Mouse (Mus musculus) E14TG2a.4 (cell line): ENCODE results near the gene 1700008O03Rik.

Experiments
- CTCF ChIP-seq: conservative IDR thresholded peaks from 2 replicates; pipeline ENCODE4 v1.5.1; 2014; ENCODE audit warnings: low read length
- NANOG ChIP-seq: IDR thresholded peaks from 2 replicates; pipeline ENCODE4 v1.6.1; 2014; ENCODE audit warnings: borderline replicate concordance, low read length, mixed read lengths
- POU5F1 ChIP-seq: IDR thresholded peaks from 2 replicates; pipeline ENCODE4 v1.6.1; 2014; ENCODE audit warnings: low read length, borderline replicate concordance

- TF ChIP-seq CTCF (no peak), POU5F1 (no peak), NANOG (no peak)
These were observed 74.5 kb downstream of the 1700008O03Rik start for GRCm38 (mm10) chr7:44310878-44311712.
